Mouse (Mus musculus) thymus, adult 18-20 months (tissue): ENCODE data around the gene Ap1m2.
A peak's percentile ranks its signal among the peaks of the same experiment; 100 is the strongest.
"Not testable (repeated sequence)": the region's sequence is repeated elsewhere in the genome, so short reads cannot be mapped to it uniquely, and the experiment has no call there.

ENCODE experiments used
- DNase-seq, 2 experiments: peaks; one replicate each; pipeline ENCODE4 v3.0.0; 2022; ENCODE audit warnings: mixed read lengths in 2 of 2

Ap1m2 gene

DNA sequence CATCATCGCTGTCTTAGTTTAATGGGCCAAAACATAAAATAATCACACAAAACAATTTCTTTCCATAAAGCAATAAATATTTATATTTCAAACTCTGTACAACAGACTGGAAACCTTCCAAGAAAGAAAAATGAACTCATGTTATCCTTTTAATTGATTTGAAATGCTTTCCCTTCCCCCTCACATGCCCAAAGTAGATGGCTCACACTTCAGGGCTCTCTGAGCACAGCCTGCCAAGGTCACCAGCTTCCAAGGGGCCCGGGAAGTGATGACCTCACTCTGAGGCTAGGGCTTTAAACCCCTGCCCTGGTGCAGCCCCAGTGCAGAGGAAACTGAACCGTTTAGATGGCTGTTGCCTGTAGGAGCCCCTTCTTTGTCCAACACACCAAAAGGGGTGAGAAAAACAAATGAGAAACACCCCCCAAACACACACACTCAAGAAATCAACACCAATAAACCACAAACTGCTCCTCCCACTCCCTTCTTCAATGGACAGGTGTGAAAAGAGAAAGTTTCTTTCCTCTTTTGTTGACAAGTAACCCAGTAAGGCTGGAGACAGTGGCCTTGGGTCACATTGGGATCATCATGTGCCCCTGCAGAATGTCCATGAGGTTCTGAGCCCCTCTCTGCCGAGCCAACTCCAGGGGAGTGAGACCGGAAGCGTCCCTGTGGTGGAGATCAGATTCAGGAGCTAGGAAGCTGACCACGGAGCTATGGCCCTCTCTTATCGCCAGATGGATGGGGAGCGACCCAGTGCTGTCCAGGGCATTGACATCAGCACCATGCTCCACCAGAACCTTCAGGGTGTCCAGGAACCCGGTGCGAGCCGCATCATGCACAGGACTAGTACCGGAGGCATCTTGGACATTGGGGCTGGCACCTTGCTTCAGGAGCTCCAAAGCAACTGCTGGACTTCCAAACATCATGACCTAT, 23.5 kb downstream of the Ap1m2 start:
- DNase-seq, result peak in 1 of 2 experiments; percentile 69

GRCm38 (mm10) chr9:21287571-21288402, 24.4 kb downstream of the Ap1m2 start, which contains the start of gene Kri1:
Gene Kri1 (minus strand): TSS chr9:21287969.
- peak; percentile 99 to 100 for DNase-seq

- no peak for DNase-seq
These were observed 25.4 kb downstream of the Ap1m2 start for GRCm38 (mm10) chr9:21286753-21287152.

DNA sequence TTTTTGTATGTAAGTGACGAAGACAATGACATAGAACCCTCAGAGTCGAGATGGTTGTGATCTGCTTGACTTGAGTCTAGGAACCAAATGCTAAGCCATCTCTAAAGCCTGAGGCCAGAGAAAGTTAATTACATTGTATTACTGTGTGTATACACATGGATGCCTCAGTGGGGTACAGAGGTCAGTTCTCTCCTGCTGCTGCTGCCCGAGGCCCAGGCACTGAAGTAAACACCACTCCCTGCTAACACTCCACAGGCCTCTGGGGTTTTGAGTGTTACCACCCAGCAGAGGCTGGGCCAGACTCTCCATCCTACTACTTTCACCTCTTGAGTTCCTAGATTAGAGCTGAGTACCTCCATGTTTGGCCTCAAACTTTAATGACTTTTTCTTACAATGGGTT, 28.1 kb downstream of the Ap1m2 start:
- no peak for DNase-seq

GRCm38 (mm10) chr9:21283591-21283990, 28.5 kb downstream of the Ap1m2 start:
- DNase-seq, result no peak

DNA sequence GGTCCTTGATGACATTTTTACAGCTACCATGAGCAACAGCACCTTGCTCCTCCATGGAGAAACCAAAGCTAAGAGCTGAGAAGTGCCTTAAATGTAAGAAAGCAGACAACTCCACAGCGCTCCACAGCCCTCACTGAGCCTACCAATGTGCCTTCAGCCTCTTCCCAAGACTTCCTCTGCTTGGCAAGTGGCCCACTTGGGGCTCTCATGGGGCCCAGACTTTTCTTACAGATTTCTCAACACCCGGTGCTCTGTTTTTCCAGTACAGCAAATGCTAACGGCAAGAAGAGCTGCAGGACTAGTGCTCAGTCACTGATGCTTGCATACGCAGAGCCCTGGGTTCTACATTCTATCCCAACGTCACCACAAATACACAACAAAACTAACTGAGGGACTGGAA, 34.4 kb downstream of the Ap1m2 start:
- DNase-seq, result no peak

DNA sequence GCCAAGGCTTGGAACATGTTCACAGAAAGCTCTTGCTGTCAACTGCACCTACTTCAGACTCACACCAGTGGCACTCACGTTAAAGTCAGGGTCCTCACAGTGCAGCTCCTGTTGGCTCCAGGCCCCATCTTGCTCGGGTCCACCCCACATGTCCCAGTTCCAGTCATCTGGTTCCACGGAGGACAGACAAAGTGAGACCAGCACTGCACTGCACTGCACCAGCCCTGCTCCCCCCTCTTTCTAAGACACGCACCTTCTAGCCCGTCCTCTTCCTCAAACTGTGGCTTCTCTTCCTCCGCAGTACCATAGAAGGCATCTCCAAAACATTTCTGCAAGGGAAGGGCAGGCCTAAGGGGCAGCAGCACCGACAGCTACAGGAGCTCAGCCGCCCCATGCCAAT, 35.8 kb downstream of the Ap1m2 start:
- DNase-seq, result no peak

DNA sequence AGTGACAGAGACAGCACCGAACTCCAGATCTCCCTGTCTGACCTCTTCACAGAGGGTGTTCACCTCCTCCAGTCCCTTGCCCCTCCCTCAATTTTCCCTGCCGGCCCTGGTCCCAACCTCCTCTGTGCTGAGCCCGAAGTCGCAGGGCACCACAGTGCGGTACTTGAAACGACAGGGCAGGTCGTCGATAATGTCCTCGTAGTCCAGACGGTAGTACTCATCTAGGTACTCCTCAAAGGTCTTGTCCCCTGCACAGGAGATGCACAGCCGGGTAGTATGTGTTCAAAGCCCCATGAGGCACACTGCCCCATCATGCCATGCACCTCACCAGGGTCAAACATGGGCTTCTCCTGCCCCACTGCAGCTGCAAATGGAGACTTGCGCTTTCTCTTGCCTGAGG, 36.4 kb downstream of the Ap1m2 start:
- DNase-seq, result no peak

GRCm38 (mm10) chr9:21275013-21275710, 37.0 kb downstream of the Ap1m2 start:
- no peak for DNase-seq

GRCm38 (mm10) chr9:21274336-21274735, 37.8 kb downstream of the Ap1m2 start:
- no peak for DNase-seq

DNA sequence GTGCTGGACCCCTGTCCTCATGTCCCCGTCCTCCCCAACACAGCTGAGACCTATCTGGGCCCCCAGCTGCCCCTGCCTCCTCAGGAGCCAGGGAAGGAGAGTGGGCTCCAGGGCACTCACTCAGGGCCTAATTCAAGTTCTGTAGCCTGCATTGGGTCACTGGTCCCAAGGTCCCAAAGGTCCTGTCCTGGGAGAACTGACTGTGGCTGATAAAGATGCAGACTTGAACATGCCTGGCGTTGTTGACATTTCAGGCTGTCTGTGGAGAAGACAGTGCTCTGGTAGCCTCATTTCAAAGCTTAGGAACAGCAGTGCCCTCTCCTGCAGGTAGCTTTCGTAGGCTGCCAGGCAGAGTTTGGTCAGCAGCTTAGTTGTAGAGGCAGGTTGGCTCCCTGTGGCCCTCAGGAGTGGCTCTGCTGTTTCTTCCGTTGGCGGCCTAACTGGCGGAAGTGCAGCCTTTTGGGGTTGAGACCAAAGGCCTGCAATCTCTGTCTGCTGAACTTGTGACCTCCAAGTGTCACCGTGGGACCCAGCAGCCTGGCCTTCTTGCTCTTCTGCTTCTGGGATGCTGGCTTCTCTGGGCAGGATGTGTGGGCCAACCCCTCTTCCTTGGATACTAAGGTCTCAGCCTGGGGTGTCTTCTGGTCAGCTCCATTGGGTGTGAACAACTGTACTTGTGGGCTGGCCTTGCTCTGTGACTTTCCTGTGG, 38.5 kb downstream of the Ap1m2 start:
- no peak for DNase-seq

DNA sequence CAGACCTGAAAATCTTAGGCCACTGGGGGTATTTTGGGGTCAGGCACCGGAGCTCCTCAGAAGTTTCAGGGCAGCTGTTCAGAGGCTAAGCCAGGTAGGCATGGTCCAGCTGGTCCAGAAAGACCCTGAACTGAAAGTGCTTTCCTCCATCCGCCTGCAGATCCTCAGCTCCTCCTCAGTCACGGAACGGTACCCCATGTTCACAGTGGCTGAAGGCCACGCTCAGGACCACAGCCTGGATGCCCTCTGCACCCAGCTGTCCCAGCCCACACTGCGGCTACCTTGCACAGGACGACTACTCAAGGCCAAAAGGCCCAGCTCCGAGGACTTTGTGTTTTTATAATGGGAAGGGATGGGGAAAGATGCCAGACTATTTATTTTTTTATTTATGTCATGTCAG, 39.0 kb downstream of the Ap1m2 start:
- DNase-seq, result no peak

DNA sequence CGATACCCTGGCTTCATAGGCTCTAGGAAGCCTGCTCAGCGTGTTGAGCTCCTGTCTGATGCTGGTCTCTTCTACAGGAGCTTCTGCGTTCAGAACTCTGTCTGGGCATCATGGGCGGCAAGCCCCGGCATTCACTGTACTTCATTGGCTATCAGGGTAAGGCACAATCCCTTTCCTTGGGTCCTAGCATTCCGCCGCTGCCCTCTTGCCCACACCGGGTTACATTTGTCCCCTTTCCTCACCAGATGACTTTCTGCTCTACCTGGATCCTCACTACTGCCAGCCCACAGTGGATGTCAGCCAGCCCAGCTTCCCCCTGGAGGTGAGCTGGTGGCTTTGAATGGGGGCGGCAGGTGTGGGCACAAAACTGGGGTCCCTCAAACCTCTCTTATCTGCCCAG, 39.7 kb downstream of the Ap1m2 start:
- no peak for DNase-seq

DNA sequence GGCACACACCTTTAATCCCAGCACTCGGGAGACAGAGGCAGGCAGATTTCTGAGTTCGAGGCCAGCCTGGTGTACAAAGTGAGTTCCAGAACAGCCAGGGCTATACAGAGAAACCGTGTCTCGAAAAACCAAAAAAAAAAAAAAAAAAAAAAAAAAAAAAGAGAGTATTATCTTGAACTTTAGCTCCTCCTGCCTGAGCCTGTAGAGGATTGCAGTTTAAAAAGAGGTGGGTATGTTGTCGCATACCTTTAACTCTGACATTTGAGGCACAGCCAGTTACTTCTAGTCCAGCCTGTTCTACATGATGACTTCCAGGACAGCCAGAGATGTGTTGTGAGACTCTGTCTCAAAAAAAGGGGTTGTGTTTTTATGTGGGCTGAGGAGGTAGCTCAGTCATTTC, 42.5 kb downstream of the Ap1m2 start:
- DNase-seq, result not testable (repeated sequence)

- no peak for DNase-seq
These were observed 43.8 kb downstream of the Ap1m2 start for GRCm38 (mm10) chr9:21268305-21268704.

GRCm38 (mm10) chr9:21266889-21267288, 45.2 kb downstream of the Ap1m2 start:
- DNase-seq, result no peak

GRCm38 (mm10) chr9:21265611-21266010, 46.5 kb downstream of the Ap1m2 start:
- no peak for DNase-seq

GRCm38 (mm10) chr9:21265000-21265561, 47.1 kb downstream of the Ap1m2 start, which contains the start of gene Atg4d:
Gene Atg4d (plus strand): TSS chr9:21265293.
- peak; percentile 96 to 97 for DNase-seq

DNA sequence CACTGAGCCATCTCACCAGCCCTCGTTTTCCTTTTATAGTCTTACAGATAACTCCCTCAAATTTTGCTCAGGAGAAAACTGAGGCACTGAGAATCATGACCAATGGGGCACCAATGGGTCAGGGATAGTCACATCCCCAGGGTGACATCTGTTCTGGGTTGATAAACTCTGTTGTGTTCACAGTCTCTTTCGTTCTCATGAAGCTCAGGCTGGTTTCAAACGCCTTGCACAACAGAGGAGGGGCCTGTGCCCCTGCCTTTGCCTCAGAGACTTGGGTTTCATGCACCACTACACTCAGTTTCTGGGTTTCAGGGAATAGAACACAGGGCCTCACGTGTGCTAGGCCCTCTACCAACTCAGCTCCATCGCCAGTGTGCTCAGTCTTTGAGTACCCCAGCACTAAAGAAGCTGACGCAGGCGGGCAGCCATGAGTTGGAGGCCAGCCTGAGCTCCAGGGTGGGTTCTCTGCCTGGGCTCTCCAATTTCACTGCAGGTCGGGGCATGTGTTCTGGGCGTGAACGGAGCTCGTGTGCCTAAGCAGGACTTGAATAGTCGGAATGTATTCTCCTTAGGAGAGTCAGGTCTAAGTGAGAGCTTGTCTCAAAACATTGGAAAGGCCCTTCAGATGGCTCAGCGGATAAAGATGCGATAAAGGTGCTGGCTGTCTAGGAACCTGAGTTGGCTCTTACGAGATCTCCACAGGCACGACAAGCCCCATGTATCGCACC, 47.7 kb downstream of the Ap1m2 start:
- DNase-seq, result no peak

DNA sequence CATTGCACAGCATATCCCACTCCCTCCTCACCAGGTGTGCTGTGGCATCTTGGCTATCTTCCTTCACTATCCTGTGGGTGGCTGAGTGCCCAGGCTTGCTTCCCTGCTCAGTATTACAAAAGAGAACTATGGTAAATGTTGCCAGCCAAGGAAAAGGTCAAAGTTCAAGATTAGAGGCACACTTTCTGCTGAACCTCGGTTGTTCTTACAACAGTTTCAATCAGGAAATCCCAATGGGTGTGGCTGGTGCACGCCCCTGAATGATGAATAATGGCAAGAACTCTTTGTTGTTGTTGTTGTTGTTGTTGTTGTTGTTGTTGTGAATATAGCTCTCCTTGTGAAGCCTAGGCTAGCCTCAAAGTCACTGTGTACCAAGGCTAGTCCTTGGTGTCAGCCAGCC, 50.3 kb downstream of the Ap1m2 start:
- no peak for DNase-seq

GRCm38 (mm10) chr9:21260491-21261040, 51.6 kb downstream of the Ap1m2 start:
- DNase-seq, result no peak
